Mouse (Mus musculus) liver, adult (tissue): ENCODE data around the gene Nt5c3b.

ENCODE experiments used
- GATA4 ChIP-seq: IDR thresholded peaks from 2 replicates; pipeline ENCODE4 v1.6.1; 2014; ENCODE audit warnings: mild to moderate bottlenecking, low read length; ENCODE audit not compliant: insufficient replicate concordance

Gene Nt5c3b

DNA sequence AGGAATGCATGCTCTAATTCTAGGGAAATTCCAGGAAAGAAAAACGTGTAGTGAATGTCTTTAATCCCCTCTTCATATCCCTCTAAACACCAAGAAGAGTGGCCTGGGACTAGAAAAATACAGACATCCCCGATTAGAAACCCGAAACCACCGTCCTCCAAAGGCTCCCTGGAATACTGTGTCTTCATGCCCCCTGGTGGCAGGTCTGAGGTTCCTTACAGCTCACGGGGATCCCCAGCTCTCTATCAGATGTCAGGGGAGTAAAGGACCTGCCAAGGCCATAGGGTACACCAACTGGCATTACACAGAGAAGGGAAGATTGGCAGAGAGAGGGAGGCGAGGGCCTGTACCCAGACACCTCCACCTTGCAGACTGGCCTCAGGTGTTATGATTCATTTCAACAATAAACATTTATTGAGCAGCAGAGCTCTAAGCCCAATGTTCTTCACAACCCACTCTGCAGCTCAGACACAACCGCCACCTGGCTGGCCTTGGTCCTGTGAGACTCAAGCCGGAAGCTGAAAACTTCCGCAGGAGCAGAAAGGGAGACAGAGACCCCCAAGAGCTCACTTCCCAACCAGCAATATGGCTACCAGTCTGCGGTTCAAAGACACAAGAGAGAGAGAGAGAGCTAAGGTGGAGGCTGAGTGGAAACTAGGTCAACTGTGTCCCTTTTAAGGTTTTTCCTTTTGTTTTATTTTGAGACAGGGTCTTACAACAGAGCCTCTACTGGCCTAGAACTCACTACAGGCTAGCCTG, 33.4 kb downstream of the Nt5c3b start:
- TF ChIP-seq GATA4: no peak

- TF ChIP-seq GATA4: no peak
Measured at GRCm38 (mm10) chr11:100406995-100407705, 34.5 kb downstream of the Nt5c3b start.

DNA sequence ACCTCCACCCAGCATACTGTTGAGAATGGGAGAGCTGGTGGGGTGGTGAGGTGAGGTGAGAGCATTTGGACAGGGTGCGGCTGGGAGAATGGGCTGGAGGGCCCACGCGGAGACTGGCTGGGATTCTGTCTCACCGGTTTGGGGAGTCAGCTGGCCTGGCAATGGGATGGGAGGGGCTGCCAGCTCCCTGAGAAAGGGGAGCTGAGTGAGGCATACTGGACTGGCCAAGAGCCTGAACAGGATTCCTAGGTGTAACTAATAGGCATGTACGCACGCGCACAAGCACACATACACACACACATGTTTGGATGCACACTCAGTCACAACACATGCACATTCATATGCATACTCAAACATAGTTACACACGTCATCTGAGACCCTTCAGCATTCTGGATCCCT, 35.3 kb downstream of the Nt5c3b start:
- TF ChIP-seq GATA4: no peak

DNA sequence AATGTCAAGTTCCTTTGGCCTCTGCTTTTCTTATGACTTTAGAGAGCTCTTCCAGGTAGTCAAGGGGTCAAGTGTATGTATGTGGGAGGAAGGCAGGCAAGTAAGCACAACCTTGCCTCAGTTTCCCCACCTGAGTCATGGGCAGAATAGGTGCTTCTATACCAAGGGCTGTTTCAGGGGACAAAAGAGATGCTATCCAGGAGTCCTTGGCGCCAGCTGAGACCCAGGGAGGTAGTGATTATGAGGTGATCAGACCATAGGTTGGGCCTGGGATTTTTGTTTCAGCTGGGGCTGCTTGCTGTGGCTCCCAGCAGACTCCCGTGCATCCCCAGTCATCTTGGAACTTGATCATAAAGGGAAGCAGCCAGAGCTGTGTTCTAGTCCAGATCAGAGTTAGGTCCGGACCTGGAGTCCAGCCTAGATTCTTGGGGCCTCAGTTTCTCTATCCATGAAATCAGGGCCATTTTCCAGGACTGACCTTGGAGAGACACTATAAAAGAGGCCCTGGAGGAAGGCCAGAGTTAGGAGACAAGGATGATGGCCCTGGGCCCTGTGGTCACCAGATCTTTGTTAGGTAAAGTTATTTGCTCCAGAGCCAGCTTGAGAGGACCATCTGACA, 37.0 kb downstream of the Nt5c3b start:
- no peak for TF ChIP-seq GATA4

- TF ChIP-seq GATA4: peak; percentile 79; the same call in 1 of the 2 replicates
Measured at GRCm38 (mm10) chr11:100403445-100404134, 38.0 kb downstream of the Nt5c3b start.

- TF ChIP-seq GATA4: no peak
Measured at GRCm38 (mm10) chr11:100402682-100403081, 38.9 kb downstream of the Nt5c3b start.

DNA sequence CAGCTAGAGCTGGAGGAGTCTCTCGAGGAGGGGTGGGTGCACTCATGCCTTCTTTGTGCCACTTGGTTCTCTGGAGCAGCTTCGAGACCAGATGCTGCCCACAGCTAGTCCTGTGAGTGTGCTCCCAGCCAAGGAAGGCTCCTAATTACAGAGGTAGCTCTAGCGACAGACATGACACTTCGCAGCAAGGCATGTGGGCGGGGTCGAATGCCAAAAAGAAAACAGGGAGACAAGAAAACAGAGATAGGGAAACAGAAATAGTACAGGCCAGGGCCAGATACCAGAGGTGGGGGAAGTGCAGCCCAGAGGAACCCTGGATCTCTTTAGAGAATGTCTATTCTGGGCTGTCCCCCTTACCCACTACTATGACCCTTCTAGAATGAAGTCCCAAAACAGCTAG, 39.4 kb downstream of the Nt5c3b start:
- peak; percentile 18; the same call in 1 of the 2 replicates for TF ChIP-seq GATA4

DNA sequence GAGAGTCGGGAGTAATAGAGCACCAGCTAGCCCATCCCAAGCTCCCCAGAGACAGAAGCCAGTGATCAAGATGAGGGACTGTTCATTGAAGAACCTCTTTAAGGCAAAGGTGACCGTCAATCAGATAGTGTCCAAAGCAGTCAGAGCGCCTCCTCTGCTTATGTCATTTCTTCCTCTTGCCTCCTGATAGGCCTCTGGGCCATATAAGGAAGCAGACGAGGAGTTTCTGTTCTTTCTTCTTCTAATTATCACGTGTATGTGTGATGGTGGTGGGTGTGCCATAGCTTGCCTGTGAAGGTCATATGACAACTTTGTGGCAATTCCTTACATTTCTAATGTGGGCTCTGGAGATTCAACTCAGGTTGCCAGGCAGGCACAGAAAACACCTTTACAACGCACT, 40.8 kb downstream of the Nt5c3b start:
- no peak for TF ChIP-seq GATA4

DNA sequence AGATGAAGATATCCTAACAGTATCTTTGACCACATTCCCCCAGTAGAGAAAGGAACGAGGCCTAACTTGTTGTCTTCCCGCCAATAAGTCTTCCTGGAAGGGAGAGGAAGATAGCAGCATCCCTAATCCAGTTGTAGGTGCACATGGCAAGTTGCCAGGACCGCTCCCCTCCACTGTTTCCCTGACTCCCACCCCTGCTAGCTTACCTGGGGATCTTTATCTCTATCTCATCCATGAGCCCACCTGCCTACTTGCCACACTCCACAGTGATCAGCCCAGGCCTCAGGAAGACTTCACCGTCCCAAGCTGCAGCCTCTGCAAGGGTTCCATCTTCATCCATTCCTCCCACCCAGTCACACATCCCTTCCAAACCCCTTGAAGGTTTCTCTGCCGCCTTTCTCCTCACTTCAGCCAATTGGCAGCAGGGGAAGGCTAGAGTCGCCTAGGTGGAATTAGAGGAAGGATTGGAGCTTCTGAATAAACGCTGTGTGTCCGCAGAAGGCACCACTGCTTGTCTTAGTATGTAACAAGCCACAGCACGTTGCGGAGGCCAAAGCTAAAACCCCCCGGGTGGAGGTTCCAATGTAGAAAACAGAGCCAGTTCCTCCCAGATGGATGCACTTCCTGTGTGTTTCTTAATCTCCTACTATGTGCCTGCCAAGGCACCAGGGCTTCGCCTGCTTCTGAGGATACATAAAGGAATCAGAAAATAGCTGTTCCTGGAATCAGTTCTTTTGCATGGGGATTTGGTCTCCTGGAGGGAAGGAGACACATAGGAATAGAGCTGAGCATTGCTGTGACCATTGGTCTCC, 41.7 kb downstream of the Nt5c3b start:
- TF ChIP-seq GATA4: no peak

DNA sequence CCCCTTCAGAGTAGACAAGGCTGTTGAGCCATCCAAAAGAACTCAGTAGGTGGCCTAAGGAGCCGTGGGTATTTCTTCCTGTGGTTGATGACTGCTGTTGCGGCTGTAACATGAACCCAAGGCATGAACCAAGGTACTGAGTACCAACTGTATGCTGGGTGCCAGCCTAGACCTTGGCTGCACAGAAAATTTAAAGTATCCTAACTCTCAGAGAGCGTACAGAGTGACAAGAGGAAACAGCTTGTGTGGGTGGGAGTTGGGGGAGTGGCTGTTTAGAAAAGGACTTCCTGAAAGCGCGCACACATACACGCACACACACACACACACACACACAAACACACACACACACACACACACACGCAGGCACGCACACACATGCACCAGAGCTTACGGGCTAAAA, 42.3 kb downstream of the Nt5c3b start:
- TF ChIP-seq GATA4: no peak

DNA sequence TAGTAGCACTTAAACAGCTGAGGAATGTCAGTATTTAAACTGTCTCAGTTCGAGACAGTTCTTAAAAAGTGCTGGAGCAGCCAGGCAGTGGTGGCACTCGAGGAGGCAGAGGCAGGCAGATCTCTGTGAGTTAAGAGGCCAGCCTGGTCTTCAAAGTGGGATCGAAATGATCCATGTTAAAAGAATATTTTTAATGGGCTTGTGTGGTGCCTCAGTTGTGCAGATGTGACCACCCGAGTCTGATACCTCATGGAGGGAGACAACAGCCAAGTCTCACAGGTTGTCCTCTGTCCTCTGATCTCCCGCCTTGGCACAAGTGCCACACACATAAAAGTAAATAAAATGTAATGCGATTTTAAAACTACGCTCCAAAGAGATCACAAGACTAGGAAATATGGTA, 43.1 kb downstream of the Nt5c3b start:
- TF ChIP-seq GATA4: no peak

DNA sequence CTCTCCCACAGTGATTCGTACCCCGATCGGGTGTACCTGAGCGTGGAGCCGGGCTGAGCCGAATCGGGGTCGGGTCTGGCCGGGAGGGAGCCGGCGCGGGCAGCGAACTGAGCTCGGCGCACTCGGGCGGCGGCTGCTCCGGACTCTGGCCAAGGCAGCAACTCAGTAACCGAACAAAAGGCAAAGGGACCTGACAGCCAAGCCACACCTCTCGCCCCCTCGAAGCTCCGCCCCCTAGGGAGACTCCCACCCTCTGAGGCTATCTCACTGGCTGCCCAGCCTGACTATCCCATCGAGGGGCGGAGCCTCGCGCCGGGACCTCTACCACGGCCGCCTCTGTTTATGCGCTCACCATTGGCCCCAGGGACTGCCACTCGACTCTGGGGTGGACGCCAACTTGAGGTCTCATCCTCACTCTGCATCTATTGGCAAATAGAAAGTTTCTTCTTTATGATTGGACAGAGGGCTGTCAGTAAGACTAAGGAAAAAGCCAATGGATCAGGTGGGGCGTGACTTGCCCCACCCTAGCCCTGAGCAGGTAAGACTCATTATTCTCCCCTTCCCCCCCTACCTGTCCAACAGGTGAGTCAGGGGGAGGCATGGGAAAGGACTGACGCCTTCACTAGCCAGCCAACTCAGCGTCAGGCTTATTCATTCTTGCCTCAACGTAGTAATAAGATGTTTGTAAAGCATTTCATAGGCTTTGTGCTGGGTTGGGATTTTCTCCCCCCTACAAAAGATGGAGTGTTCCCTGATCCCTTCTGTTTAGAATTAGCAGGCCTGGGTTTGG, 43.8 kb downstream of the Nt5c3b start, which contains the start of gene Jup:
TSS of gene Jup (minus strand) at position 164 of the 790 bp plus-strand sequence.
- TF ChIP-seq GATA4: no peak

GRCm38 (mm10) chr11:100396886-100397599, 44.6 kb downstream of the Nt5c3b start:
- no peak; the same call in 1 of the 2 replicates for TF ChIP-seq GATA4
